Mouse (Mus musculus) cerebellum, adult 2 months (tissue): ENCODE measurements around the gene Mrps18a.

Source experiments
- CTCF ChIP-seq: fragments of 200-500 bp; IDR thresholded peaks from 2 replicates; pipeline ENCODE4 v1.5.1; 2011; ENCODE audit warnings: low read depth, mild to moderate bottlenecking, control low read depth, low read length, moderate library complexity, borderline replicate concordance; ENCODE audit not compliant: insufficient read depth
- POLR2A ChIP-seq: fragments of 200-500 bp; IDR thresholded peaks from 2 replicates; pipeline ENCODE4 v1.6.1; 2011; ENCODE audit warnings: low read length, control low read depth, borderline replicate concordance; ENCODE audit not compliant: insufficient read depth

GRCm38 (mm10) chr17:46139872-46140271 is 29.1 kb downstream of the Mrps18a start:
- TF ChIP-seq CTCF (no peak), POLR2A (no peak)
